8 mouse cellular contexts compared by ENCODE assay signal in the genomic region with DNA sequence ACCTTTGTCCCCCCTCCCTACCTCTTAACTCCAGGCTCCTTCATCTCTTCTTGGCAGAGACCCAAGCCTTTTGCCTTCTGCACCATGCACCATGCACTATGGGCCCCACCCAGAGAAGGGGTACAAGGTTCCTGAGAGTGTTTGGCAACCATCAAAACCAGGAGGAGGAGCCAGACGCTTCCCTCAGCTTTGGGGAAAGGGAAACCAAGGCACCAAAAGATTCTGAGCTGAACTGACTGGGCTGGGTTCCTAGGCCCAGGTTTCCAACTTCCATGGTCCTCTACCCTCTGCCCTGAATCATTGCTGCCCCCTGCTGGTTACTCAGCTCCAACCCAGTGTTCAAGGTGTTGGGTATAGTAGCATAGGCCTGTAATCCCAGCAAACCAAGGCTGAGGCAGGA. TPM values are rescaled to one million over a fixed set of nuclear protein-coding genes. Genes with fewer than 3 reads are reported as not detected.
DNase-seq lines count a peak whose midpoint lies in the region; ATAC-seq and TF ChIP-seq lines count a peak whose summit lies in the region.

No protein-coding gene starts in this region.

- peak; percentile 78 for ATAC-seq in intestine, embryonic 16.5 days
- ATAC-seq in lung, postnatal 0 days: peak; percentile 43

- peak; percentile 70 for DNase-seq in embryo, embryonic 10 days (ENCODE audit: low spot score)
- DNase-seq in embryo, embryonic 9.5 days (ENCODE audit: extremely low spot score): no peak
- DNase-seq in testis, postnatal 14 days (ENCODE audit: low spot score): no peak
- DNase-seq in embryo, embryonic 11 days: peak; percentile 53
- DNase-seq in lung, postnatal 0 days (ENCODE audit: low spot score): peak; percentile 90
- peak; percentile 56 to 73 for DNase-seq in spleen, postnatal 36 days (ENCODE audit: low spot score in 2 of 2)

- H3K27ac ChIP-seq in testis, adult 2 months (ENCODE audit: control insufficient read depth, insufficient read depth, low read depth, low read length): no peak overlapping the region
- peak overlapping the region; percentile 54 for H3K27ac ChIP-seq in intestine, embryonic 16.5 days (ENCODE audit: low read length)
- no peak overlapping the region for H3K27ac ChIP-seq in lung, postnatal 0 days (ENCODE audit: low read length)

- no peak for TF ChIP-seq EP300 in lung, postnatal 0 days (IDR thresholded peaks at IDR 0.05)

- H3K27me3 ChIP-seq in testis, adult 2 months (ENCODE audit: control insufficient read depth, insufficient read depth, low read length): no peaks in the 10 kb centered on the region
- no peaks in the 10 kb centered on the region for H3K27me3 ChIP-seq in intestine, embryonic 16.5 days (replicated peaks; ENCODE audit: control insufficient read depth, insufficient read depth, low read length)
- no peaks in the 10 kb centered on the region for H3K27me3 ChIP-seq in lung, postnatal 0 days (replicated peaks; ENCODE audit: insufficient read depth, low read length)

- no peaks in the 10 kb centered on the region for H3K4me1 ChIP-seq in testis, adult 2 months (ENCODE audit: control insufficient read depth, insufficient read depth, low read length)
- peaks cover 27% of the 10 kb centered on the region for H3K4me1 ChIP-seq in intestine, embryonic 16.5 days (ENCODE audit: control insufficient read depth, insufficient read depth, low read length)
- peaks cover 9% of the 10 kb centered on the region for H3K4me1 ChIP-seq in lung, postnatal 0 days (ENCODE audit: insufficient read depth, low read depth, low read length)

- no peaks in the 10 kb centered on the region; the same call in 1 of the 2 replicates for H3K36me3 ChIP-seq in testis, adult 2 months (ENCODE audit: control insufficient read depth, insufficient read depth, low read length)
- H3K36me3 ChIP-seq in intestine, embryonic 16.5 days (ENCODE audit: control insufficient read depth, insufficient read depth, low read length): no peaks in the 10 kb centered on the region
- no peaks in the 10 kb centered on the region for H3K36me3 ChIP-seq in lung, postnatal 0 days (ENCODE audit: insufficient read depth, low read length)

- no peak for TF ChIP-seq POLR2A in testis, adult 2 months (IDR thresholded peaks at IDR 0.05; ENCODE audit: control insufficient read depth, low read depth, low read length)

- TF ChIP-seq CTCF in testis, adult 2 months (IDR thresholded peaks at IDR 0.05; ENCODE audit: control insufficient read depth, insufficient read depth, insufficient replicate concordance, low read depth, low read length): peak; percentile 54; the same call in 1 of the 2 replicates
- peak; percentile 91 for TF ChIP-seq CTCF in lung, postnatal 0 days (IDR thresholded peaks at IDR 0.05)

- H3K9me3 ChIP-seq in intestine, embryonic 16.5 days (ENCODE audit: control insufficient read depth, low read length): no peaks in the 10 kb centered on the region
- H3K9me3 ChIP-seq in lung, postnatal 0 days (ENCODE audit: low read length): no peaks in the 10 kb centered on the region

- 35% methylated on average over 1 of the region's 1 CpGs for WGBS in intestine, embryonic 16.5 days
- 57% methylated on average over 1 of the region's 1 CpGs for WGBS in lung, postnatal 0 days

- H3K4me2 ChIP-seq in intestine, embryonic 16.5 days (ENCODE audit: low read depth, low read length): no peak overlapping the region
- no peak overlapping the region for H3K4me2 ChIP-seq in lung, postnatal 0 days (replicated peaks; ENCODE audit: low read depth, low read length)

- H3K9ac ChIP-seq in intestine, embryonic 16.5 days (ENCODE audit: low read depth, low read length): no peak overlapping the region
- H3K9ac ChIP-seq in lung, postnatal 0 days (replicated peaks; ENCODE audit: low read depth): no peak overlapping the region

- no peak overlapping the region for H3K4me3 ChIP-seq in testis, adult 2 months (ENCODE audit: control insufficient read depth, low read depth, low read length)
- no peak overlapping the region for H3K4me3 ChIP-seq in intestine, embryonic 16.5 days (ENCODE audit: low read length)
- H3K4me3 ChIP-seq in lung, postnatal 0 days (ENCODE audit: low read depth, low read length): no peak overlapping the region

RNA-seq across cellular contexts. Expression of gene Cldn15, which starts 4.3 kb away (rescaled TPM):
- 0.25 and 0.58 TPM in 2 replicates for polyA plus RNA-seq in testis, adult 2 months (2012; rRNA removed)
- polyA plus RNA-seq in intestine, embryonic 16.5 days (2015; fragmentation: Nextera tagmentation; extraction: Ambion mirVana): 34.8 and 36.6 TPM in 2 replicates
- polyA plus RNA-seq in lung, postnatal 0 days (2015; fragmentation: Nextera tagmentation; extraction: Ambion mirVana): 10.5 and 11.9 TPM in 2 replicates

RNA-seq across cellular contexts. Expression of gene Plod3, which starts 16.1 kb away (rescaled TPM):
- polyA plus RNA-seq in testis, adult 2 months (2012; rRNA removed): 15.3 and 16.3 TPM in 2 replicates
- 40.7 and 44.4 TPM in 2 replicates for polyA plus RNA-seq in intestine, embryonic 16.5 days (2015; fragmentation: Nextera tagmentation; extraction: Ambion mirVana)
- polyA plus RNA-seq in lung, postnatal 0 days (2015; fragmentation: Nextera tagmentation; extraction: Ambion mirVana): 38.3 and 41.7 TPM in 2 replicates

RNA-seq across cellular contexts. Expression of gene Znhit1, which starts 17.1 kb away (rescaled TPM):
- 308 and 386 TPM in 2 replicates for polyA plus RNA-seq in testis, adult 2 months (2012; rRNA removed)
- polyA plus RNA-seq in intestine, embryonic 16.5 days (2015; fragmentation: Nextera tagmentation; extraction: Ambion mirVana): 114 and 120 TPM in 2 replicates
- polyA plus RNA-seq in lung, postnatal 0 days (2015; fragmentation: Nextera tagmentation; extraction: Ambion mirVana): 80.8 and 83.9 TPM in 2 replicates

RNA-seq across cellular contexts. Expression of gene Fis1, which starts 17.6 kb away (rescaled TPM):
- polyA plus RNA-seq in testis, adult 2 months (2012; rRNA removed): 71.3 and 76.5 TPM in 2 replicates
- polyA plus RNA-seq in intestine, embryonic 16.5 days (2015; fragmentation: Nextera tagmentation; extraction: Ambion mirVana): 271 and 281 TPM in 2 replicates
- 318 and 358 TPM in 2 replicates for polyA plus RNA-seq in lung, postnatal 0 days (2015; fragmentation: Nextera tagmentation; extraction: Ambion mirVana)

RNA-seq across cellular contexts. Expression of gene Vgf, which starts 55.5 kb away (rescaled TPM):
- 0.84 and 1.9 TPM in 2 replicates for polyA plus RNA-seq in testis, adult 2 months (2012; rRNA removed)
- polyA plus RNA-seq in intestine, embryonic 16.5 days (2015; fragmentation: Nextera tagmentation; extraction: Ambion mirVana): 0.50 and 0.64 TPM in 2 replicates
- 0.12 and 0.19 TPM in 2 replicates for polyA plus RNA-seq in lung, postnatal 0 days (2015; fragmentation: Nextera tagmentation; extraction: Ambion mirVana)

Comparison
In these comparisons a context has a peak if more than half of its experiments do, and no peak if none do; other contexts are left out.
1. DNase-seq: peak in embryo, embryonic 10 days (single experiment), embryo, embryonic 11 days (single experiment), lung, postnatal 0 days (single experiment) and spleen, postnatal 36 days (2 of 2); none in embryo, embryonic 9.5 days (single experiment) and testis, postnatal 14 days (single experiment).